Mouse (Mus musculus) liver, embryonic 15.5 days (tissue): ENCODE data around the gene Tmbim6. TPM values are rescaled to one million over a fixed set of nuclear protein-coding genes. Genes with fewer than 3 reads are reported as not detected.
A peak's percentile ranks its signal among the peaks of the same experiment; 100 is the strongest.

Experiments used
- ATAC-seq: fragments of 200-750 bp; cut with Nextera tagmentation; 2 replicates; pipeline ENCODE4 v1.8.0; 2017; ENCODE audit warnings: moderate number of reproducible peaks, mild to moderate bottlenecking, moderate library complexity; ENCODE audit not compliant: insufficient read depth
- H3K27ac ChIP-seq: fragments of 300-500 bp; sonication (generic); replicated peaks from 2 replicates; pipeline ENCODE4 v1.5.1; 2015; ENCODE audit warnings: mild to moderate bottlenecking, inconsistent platforms
- H3K27me3 ChIP-seq: fragments of 300-500 bp; sonication (generic); 2 replicates; pipeline ENCODE4 v1.6.1; 2015; ENCODE audit warnings: mild to moderate bottlenecking, inconsistent platforms
- H3K36me3 ChIP-seq: fragments of 300-500 bp; sonication (generic); replicated peaks from 2 replicates; pipeline ENCODE4 v1.6.1; 2015; ENCODE audit warnings: moderate library complexity, mild to moderate bottlenecking, inconsistent platforms
- H3K4me1 ChIP-seq: fragments of 300-500 bp; sonication (generic); replicated peaks from 2 replicates; pipeline ENCODE4 v1.6.1; 2015; ENCODE audit warnings: inconsistent platforms
- H3K4me2 ChIP-seq: fragments of 300-500 bp; sonication (generic); 2 replicates; pipeline ENCODE4 v1.6.1; 2015; ENCODE audit warnings: moderate library complexity, mild to moderate bottlenecking, inconsistent platforms
- H3K4me3 ChIP-seq: fragments of 300-500 bp; sonication (generic); replicated peaks from 2 replicates; pipeline ENCODE4 v1.5.1; 2015; ENCODE audit warnings: mild to moderate bottlenecking, inconsistent platforms
- H3K9ac ChIP-seq: fragments of 300-500 bp; sonication (generic); 2 replicates; pipeline ENCODE4 v1.6.1; 2015; ENCODE audit warnings: moderate library complexity, mild to moderate bottlenecking, inconsistent platforms
- H3K9me3 ChIP-seq: fragments of 300-500 bp; sonication (generic); replicated peaks from 2 replicates; pipeline ENCODE4 v1.6.1; 2016; ENCODE audit warnings: inconsistent platforms
- WGBS: fragments of 180-500 bp; shearing (Covaris S2); methylation state at CpG from one replicate; pipeline ENCODE4 v1.1.7; 2015; ENCODE audit warnings: mixed read lengths; ENCODE audit not compliant: insufficient replicate concordance; 5-methylcytosine and 5-hydroxymethylcytosine counted together
- polyA plus RNA-seq: library from polyadenylated mRNA; unstranded; fragments of >200 nt; fragmentation: Nextera tagmentation; extraction: Ambion mirVana; gene quantifications from 2 replicates; pipeline ENCODE4 v1.2.1, GENCODE M21; 2015

Gene Tmbim6
- polyA plus RNA-seq, 1 experiment from 2014 or later: 278 TPM

DNA sequence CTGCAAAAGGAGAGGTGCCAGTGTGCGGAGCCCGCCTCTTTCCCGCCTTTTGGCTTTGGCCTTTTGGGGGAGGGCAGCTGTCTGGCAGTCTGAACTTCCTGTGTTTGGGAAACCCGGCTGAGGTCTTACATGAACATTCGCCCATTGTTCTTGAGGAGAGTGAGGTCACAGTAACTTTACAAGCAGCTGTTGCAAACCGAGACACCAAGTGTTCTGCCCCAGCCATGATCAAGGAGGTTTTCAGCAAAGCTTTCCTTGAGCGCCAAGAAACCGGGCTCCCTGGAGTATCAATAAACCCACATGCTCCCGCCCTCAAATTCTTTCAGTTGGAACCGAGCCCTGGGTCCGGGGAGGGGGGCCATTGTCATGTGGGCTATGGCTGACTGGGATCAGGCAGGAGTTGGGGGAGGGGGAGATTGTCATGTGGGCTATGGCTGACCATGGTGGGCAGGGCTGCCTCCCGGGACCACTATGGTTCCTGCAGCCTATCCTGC lies 27.9 kb downstream of the Tmbim6 start:
- H3K4me3 ChIP-seq: no peak overlapping the region
- 8% methylated on average over 12 of the region's 12 CpGs for WGBS
- no peak overlapping the region for H3K9ac ChIP-seq
- H3K27me3 ChIP-seq: no peaks in the 10 kb centered on the region
- no peaks in the 10 kb centered on the region for H3K9me3 ChIP-seq
- no peaks in the 10 kb centered on the region for H3K36me3 ChIP-seq
- H3K4me1 ChIP-seq: peaks cover 23% of the 10 kb centered on the region
- ATAC-seq: no peak
- peak overlapping the region; percentile 42 for H3K4me2 ChIP-seq
- peak overlapping the region; percentile 42; the same call in 1 of the 2 replicates for H3K27ac ChIP-seq

DNA sequence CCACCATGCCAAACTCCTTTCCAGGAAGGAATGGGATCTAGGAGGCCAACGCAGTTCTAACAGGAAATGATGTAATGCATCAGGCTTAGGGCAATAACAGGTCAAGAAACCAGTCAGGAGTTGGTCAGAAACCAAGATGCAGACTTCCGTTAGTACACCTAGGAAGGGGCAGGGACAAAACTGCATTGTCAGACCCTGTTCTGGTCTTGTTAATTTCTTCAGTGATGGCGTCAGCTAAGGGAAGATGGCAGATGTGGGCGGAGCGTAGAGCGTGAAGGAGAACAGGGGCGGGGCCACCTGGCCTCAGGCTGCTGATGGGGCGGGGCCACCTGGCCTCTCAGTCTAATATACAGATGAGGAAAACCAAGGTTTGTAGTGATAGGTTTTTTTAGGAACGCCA lies 28.5 kb downstream of the Tmbim6 start:
- Histone ChIP-seq H3K36me3 (no peaks in the 10 kb centered on the region), H3K27ac (peak overlapping the region; percentile 42; the same call in 1 of the 2 replicates), H3K27me3 (no peaks in the 10 kb centered on the region), H3K4me3 (no peak overlapping the region), H3K4me1 (peaks cover 20% of the 10 kb centered on the region), H3K9ac (no peak overlapping the region), H3K4me2 (peak overlapping the region; percentile 42), H3K9me3 (no peaks in the 10 kb centered on the region)
- ATAC-seq: no peak
- WGBS: 40% methylated on average over 9 of the region's 9 CpGs

DNA sequence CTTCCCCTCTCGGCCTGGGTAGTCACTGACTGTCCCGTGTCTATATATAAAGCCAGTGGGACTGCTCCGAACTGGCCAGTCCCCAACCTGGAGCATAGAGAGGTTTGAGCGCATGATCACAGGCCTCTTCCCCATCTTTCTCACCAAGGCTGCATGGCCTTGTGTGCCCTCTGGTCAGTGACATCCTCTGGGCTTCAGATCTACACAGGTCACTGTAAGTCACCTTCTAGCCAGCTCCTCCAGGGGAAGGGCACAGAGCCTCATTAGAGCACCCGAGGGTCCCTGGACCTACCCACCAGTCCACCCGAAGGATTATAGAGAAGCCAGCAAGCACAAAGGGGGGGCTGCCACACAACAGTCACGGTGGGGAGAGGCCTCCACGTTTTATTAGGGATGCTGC lies 29.0 kb downstream of the Tmbim6 start:
- Histone ChIP-seq H3K27ac (no peak overlapping the region), H3K4me3 (no peak overlapping the region), H3K4me2 (no peak overlapping the region), H3K36me3 (no peaks in the 10 kb centered on the region), H3K27me3 (no peaks in the 10 kb centered on the region), H3K4me1 (peaks cover 16% of the 10 kb centered on the region), H3K9me3 (no peaks in the 10 kb centered on the region), H3K9ac (no peak overlapping the region)
- no peak for ATAC-seq
- 56% methylated on average over 8 of the region's 8 CpGs for WGBS

DNA sequence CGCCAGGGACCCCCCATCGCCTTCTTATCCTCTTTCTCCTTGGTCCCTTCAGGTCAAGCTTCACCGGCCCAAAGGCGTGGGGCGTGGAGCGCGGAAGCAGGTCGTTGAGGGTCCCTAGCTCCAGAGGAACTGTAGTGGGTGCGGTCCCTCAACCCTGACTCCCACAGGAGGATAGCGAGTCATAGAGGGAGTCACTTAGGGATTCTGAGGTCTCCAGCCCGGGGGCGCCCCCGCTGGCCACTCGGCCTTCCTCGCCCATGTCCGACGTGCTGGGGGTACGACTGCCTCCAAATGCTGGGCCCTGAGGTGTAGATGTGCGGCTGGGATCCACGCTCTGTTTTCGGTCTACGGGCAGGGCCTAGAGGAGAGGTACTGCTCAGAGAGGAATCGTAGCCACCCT lies 29.9 kb downstream of the Tmbim6 start:
- 88% methylated on average over 23 of the region's 23 CpGs for WGBS
- Histone ChIP-seq H3K4me1 (peaks cover 11% of the 10 kb centered on the region), H3K4me3 (no peak overlapping the region), H3K27me3 (no peaks in the 10 kb centered on the region), H3K27ac (no peak overlapping the region), H3K4me2 (no peak overlapping the region), H3K9me3 (no peaks in the 10 kb centered on the region), H3K36me3 (no peaks in the 10 kb centered on the region), H3K9ac (no peak overlapping the region)
- no peak for ATAC-seq

DNA sequence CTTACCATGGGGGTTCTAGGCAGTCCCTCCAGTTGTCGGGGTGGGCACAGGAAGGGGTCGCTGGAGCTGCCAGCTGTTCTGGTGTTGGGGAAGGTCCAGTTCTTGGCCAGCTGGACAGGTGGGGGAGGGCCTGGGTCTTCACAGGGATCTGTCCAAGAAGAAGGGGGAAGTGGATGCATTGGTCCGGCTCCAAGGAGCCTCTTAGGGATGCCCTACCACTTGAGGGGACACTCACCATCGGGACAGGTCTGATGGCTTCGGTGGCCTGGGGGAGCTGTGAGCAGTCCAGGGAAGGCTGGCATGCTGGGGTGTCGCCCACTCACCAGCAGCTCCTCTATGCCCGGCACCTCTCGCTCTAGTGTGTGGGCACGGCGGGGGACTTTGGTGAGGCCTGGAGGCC lies 30.4 kb downstream of the Tmbim6 start:
- H3K4me3 ChIP-seq: no peak overlapping the region
- H3K36me3 ChIP-seq: no peaks in the 10 kb centered on the region
- no peaks in the 10 kb centered on the region for H3K9me3 ChIP-seq
- H3K9ac ChIP-seq: no peak overlapping the region
- no peak for ATAC-seq
- no peak overlapping the region for H3K4me2 ChIP-seq
- peaks cover 11% of the 10 kb centered on the region for H3K4me1 ChIP-seq
- no peaks in the 10 kb centered on the region for H3K27me3 ChIP-seq
- H3K27ac ChIP-seq: no peak overlapping the region
- 75% methylated on average over 10 of the region's 10 CpGs for WGBS

DNA sequence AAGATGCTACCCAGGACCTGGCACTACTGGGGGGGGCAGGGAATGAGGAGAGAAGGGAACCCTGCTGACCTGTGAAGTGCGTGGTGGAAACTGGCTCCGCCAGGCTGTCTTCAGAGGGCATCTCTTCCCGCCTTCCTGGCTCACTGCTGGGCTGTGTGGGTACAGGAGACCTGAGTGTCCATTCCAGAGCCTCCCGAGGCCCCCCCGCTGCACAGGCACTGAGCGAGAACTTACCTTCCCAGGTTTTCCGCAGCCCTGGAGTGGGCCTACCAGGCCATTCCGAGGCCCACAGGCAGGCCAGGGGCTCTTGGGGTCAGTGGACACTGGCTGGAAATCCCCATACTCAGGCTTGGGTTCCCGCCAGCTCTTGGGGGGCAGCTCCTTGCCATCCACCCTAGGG lies 31.2 kb downstream of the Tmbim6 start:
- Histone ChIP-seq H3K4me1 (peaks cover 11% of the 10 kb centered on the region), H3K9ac (no peak overlapping the region), H3K27me3 (no peaks in the 10 kb centered on the region), H3K36me3 (no peaks in the 10 kb centered on the region), H3K27ac (no peak overlapping the region), H3K9me3 (no peaks in the 10 kb centered on the region), H3K4me2 (no peak overlapping the region), H3K4me3 (no peak overlapping the region)
- ATAC-seq: no peak
- 72% methylated on average over 9 of the region's 9 CpGs for WGBS

DNA sequence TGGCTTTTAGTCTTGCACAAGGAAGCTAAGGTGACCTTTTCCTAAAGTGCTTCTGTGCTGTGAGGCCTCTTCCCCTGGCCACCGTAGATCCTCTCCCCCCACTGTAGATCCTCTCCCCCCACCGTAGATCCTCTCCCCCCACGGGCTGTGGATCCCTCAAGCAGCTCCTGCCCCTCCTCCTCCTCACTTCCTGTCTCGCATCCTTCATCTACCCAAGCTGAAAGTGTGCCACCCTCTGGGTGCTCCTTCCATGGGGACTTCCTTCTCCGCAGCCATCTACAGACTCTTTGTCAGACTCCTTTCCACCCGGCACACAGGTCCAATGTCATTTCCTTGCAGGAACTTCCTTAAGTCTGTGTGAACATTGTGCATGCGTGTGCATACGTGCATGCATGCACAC lies 37.7 kb downstream of the Tmbim6 start:
- ATAC-seq: no peak
- Histone ChIP-seq H3K4me1 (peaks cover 9% of the 10 kb centered on the region; the same call in 1 of the 2 replicates), H3K36me3 (no peaks in the 10 kb centered on the region), H3K4me2 (no peak overlapping the region), H3K4me3 (no peak overlapping the region), H3K27me3 (no peaks in the 10 kb centered on the region), H3K9ac (no peak overlapping the region), H3K27ac (no peak overlapping the region), H3K9me3 (no peaks in the 10 kb centered on the region)
- 53% methylated on average over 8 of the region's 8 CpGs for WGBS

DNA sequence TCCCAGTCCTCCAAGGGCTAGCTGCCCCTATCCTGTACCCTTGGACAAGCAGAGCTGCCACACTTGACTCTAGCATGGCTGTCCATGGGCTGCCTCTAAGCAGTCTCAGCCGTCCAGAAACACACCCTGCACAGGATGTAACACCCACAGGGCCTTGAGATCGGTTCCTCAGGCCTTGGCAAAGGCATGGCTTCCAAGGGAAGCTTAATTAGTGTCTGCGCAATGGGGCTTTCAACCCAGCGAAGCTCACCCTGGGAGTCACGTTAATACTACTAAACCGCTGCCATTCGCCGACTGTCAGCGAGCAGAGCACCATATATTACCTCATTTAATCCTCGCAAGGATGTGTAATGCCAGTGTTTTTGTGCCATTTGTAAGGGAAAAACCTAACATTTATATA lies 38.4 kb downstream of the Tmbim6 start:
- WGBS: 79% methylated on average over 10 of the region's 10 CpGs
- Histone ChIP-seq H3K36me3 (no peaks in the 10 kb centered on the region), H3K4me1 (peaks cover 12% of the 10 kb centered on the region; the same call in 1 of the 2 replicates), H3K9me3 (no peaks in the 10 kb centered on the region), H3K27ac (no peak overlapping the region), H3K4me2 (no peak overlapping the region), H3K27me3 (no peaks in the 10 kb centered on the region), H3K4me3 (no peak overlapping the region), H3K9ac (no peak overlapping the region)
- ATAC-seq: no peak

DNA sequence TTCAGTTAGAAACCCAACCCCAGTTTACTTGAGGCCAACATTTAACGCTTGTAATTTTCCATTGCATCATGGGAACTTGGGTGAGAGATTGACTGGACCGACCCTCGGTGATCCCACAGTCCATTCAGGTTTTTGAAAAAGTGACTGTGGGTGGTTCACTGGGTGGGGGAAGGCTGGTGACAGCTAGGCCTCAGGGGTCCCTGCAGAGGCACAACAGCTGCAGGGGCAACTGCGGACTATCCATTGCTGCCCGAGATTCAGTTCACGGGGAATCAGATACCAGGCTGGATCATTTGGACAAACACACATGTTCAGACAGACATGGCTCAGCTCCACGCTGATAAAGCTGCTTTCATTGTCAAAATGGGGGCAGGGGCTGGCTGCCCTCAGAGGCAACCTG lies 38.8 kb downstream of the Tmbim6 start:
- ATAC-seq: no peak
- no peak overlapping the region for H3K9ac ChIP-seq
- peaks cover 13% of the 10 kb centered on the region; the same call in 1 of the 2 replicates for H3K4me1 ChIP-seq
- no peaks in the 10 kb centered on the region for H3K27me3 ChIP-seq
- no peaks in the 10 kb centered on the region for H3K9me3 ChIP-seq
- 69% methylated on average over 7 of the region's 7 CpGs for WGBS
- H3K4me2 ChIP-seq: no peak overlapping the region
- no peak overlapping the region for H3K4me3 ChIP-seq
- no peaks in the 10 kb centered on the region for H3K36me3 ChIP-seq
- no peak overlapping the region for H3K27ac ChIP-seq

DNA sequence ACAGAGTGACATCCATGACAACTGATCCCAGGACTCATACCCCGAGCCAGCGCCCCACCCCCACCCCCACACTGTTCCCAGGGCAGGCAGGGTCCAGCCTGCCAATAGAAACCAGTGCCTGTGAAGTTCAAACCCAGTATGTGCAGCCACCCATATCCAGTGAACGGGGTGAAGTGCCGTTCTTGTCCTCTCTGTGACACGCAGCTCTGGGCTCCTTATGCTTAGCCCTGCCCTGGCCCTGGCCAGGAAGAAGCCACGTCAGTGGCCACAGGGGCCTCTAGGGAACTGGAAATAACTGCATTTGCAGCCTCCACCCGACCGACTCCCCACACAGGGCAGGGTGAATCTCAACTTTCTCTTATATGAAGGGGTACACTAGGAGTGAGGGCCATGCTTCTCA lies 39.3 kb downstream of the Tmbim6 start:
- Histone ChIP-seq H3K4me3 (no peak overlapping the region), H3K9ac (no peak overlapping the region), H3K36me3 (no peaks in the 10 kb centered on the region), H3K9me3 (no peaks in the 10 kb centered on the region), H3K4me2 (no peak overlapping the region), H3K4me1 (peaks cover 13% of the 10 kb centered on the region; the same call in 1 of the 2 replicates), H3K27me3 (no peaks in the 10 kb centered on the region), H3K27ac (no peak overlapping the region)
- WGBS: 60% methylated on average over 8 of the region's 8 CpGs
- no peak for ATAC-seq

DNA sequence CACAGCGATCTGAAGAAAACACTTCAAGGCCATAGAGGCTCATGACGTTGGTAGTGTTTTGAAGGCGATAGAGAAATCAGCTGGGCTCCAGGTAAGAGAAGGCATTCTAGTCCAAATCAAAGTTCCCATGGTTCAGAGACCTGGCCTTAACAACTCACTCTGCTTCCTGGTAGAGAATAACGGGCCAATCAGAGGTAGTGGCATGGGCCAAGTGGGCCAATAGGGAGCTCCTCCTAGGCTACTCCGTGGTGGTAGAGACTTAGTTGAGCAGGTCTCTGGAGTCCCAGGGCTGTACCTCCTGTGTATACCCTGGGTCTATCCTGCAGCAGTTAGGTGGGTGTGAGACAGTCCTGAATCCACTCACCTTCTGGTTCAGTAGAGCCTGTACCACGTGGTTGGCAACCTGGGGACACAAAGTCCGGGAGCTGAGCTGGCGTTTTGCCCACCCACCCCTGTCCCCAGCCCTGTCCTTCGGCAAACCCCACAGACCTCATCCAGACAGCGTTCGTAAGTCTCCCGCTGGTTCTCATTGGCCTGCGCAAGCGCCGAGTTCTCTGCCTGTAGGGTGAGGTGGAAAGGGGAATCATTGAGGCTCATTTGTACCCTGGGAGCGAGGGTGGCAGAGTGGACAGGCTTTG lies 40.5 kb downstream of the Tmbim6 start:
- Histone ChIP-seq H3K4me3 (no peak overlapping the region), H3K9me3 (no peaks in the 10 kb centered on the region), H3K27me3 (no peaks in the 10 kb centered on the region), H3K4me2 (no peak overlapping the region), H3K36me3 (no peaks in the 10 kb centered on the region), H3K4me1 (peaks cover 13% of the 10 kb centered on the region; the same call in 1 of the 2 replicates), H3K27ac (no peak overlapping the region), H3K9ac (no peak overlapping the region)
- 78% methylated on average over 16 of the region's 16 CpGs for WGBS
- ATAC-seq: no peak

DNA sequence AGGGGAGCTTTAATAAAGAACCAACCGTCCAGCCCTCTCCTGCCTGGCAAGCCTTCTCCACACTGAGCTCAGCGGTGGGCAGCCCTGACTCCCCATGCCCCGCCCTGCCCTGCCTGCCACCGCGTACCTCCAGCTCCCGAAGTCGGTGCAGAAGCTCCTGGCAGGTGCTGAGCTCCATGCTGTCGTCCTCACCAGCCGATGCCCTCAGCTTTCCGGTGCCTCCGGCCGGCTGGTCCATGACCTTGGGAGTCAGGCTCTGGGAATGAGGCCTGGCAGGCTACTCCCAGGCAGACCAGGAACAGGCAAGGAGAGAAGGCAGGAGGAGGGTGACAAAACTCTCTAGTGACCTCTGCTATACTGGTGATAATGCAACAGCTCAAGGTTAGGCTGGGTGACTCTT lies 41.2 kb downstream of the Tmbim6 start:
- H3K27ac ChIP-seq: no peak overlapping the region

More for the DNA sequence above, 41.2 kb downstream of the Tmbim6 start:
- ATAC-seq: no peak
- Histone ChIP-seq H3K4me3 (no peak overlapping the region), H3K36me3 (no peaks in the 10 kb centered on the region), H3K9ac (no peak overlapping the region), H3K27me3 (no peaks in the 10 kb centered on the region), H3K9me3 (no peaks in the 10 kb centered on the region), H3K4me2 (no peak overlapping the region), H3K4me1 (peaks cover 13% of the 10 kb centered on the region; the same call in 1 of the 2 replicates)
- WGBS: 75% methylated on average over 12 of the region's 12 CpGs
